Mouse (Mus musculus): ENCODE data around the gene Pin4. TPM values are rescaled to one million over a fixed set of nuclear protein-coding genes. Genes with fewer than 3 reads are reported as not detected.

Pin4 gene
- total RNA-seq, 2 experiments from 2014 or later = 47.7 to 66.1 TPM

DNA sequence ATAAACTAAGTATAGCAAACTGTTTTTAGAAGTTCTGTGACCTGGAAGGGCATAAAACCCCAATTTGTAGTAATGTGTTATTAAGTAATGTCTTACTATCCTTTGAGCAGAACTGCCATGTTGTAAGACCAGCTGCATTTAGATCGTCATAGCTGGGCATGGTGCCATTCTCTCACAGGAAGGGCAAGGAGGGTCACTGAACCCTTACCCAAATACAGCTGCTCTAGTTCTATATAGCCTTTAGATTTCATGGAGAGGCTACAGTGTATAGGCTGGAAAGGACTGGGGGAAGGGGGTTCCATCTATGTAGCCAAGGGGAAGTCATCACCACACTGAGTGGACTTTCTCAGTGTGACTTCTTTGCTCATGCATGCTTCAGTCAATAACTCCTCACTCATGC lies 21.9 kb downstream of the Pin4 start:
- no peak for DNase-seq (ENCODE audit: low spot score in 2 of 2)

DNA sequence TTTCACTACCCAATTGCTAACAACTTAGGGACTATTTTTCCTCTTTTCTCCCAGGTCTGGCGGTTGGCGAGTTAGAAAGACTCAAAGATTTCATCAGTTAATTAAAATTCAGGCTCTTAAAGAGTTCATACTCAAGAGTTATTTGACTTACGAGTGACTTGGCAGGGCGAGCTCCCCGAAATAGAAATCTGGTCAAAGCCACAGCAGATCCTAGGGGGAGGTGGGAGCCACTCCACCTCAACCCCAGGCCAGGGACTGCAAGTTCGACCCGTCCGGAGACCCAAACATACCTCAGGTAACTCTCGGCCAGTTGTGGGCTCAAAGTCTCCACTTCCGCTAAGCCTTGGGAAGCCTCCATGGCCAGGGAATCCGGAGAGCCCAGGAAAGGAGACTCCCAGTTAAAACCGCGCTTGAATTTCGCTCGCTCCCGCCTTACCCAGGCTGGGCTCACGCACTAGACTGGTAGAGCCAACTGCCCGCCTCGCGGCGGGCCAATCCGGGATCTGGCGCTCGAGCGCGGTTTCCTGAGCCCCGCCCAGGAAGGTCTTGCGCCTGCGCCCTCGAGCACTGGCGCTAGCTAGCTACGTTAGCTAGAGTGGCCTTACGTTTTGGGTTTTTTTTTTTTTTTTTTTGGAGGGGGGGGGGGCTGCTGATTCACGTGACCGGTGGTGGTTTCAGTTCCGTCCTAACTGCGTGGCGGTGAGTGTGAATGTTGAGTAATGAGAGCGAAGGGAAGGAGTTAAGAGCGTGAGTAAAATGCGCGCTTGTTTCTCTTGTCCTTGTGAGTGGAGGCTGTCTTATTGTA lies 37.6 kb downstream of the Pin4 start, which contains the start of gene Ercc6l:
Gene Ercc6l (minus strand): TSS at position 474 of the 805 bp plus-strand sequence.
- peak; percentile 76 to 85 for DNase-seq (ENCODE audit: low spot score in 2 of 2)

DNA sequence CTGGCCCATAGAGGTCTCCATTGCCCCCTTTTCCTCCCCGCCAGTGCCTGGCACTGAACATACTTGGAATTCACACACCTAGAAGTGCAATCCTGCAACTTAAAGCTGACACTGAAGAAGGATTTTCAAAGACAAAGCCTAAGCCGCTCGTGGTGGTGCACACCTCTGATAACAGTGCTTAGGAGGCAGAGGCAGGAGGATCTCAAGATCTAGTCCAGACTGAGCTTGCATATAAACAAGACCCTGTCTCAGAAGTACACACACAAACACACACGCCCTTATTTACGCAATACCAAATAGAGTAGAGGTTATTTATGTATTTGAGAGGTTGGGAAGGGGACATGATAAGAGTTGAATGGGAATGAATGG lies 38.2 kb downstream of the Pin4 start:
- peak in 1 of 2 experiments; percentile 11 for DNase-seq (ENCODE audit: low spot score in 2 of 2)

DNA sequence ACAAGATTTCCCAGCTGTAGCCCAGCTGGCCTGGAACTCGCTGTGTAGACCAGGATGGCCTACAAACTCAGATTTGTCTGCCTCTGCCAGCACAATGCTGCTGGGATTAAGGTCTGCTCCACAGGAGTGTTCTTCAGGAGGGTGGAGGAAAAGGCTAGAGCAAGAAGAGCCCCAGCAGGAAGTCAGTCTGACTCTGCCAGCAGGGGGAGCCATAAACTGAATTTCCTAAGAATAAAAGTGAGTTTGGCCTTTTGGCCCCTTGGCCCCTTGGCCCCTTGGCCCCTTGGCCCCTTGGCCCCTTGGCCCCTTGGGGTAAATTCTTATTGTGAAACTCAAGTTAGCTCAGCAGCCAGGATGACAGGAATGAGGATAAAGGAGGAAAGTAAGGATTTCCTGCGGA lies 40.5 kb downstream of the Pin4 start:
- DNase-seq (ENCODE audit: low spot score in 2 of 2) = peak; percentile 32 to 33

DNA sequence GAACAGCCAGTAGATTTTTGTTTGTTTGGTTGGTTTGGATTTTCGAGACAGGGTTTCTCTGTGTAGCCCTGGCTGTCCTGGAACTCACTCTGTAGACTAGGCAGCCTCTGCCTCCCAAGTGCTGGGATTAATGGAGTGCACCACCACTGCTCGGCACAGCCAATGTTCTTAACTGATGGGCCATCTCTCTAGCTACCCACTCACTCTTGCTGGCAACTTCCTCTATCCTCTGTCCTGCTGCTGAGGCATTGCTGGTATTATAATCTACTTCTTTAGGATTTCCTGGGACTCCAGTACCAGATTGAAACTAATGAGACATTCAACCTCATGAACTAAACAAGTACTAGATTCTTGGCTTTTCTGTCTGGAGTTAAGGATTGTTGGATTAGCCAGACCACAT lies 41.3 kb downstream of the Pin4 start:
- DNase-seq (ENCODE audit: low spot score in 2 of 2) = no peak

DNA sequence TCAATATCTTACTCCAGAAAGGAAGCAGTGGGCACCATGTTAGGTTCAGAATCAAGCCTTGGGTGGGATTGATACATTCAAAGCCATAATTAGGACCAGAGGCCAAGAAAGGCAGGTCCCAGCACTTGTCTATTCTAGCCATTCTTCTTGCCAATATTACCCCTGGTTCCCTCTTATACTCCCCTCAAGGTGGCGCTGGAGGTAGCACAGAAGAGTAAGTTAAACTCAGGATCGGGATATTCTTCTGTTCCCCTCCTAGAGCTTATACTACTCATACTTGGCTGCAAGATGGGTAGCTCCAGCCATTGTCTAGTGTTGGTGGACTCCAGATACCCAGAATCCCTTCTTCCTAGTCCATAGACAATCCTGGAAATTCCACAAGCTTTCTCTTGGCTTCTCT lies 43.8 kb downstream of the Pin4 start:
- no peak for DNase-seq (ENCODE audit: low spot score in 2 of 2)

DNA sequence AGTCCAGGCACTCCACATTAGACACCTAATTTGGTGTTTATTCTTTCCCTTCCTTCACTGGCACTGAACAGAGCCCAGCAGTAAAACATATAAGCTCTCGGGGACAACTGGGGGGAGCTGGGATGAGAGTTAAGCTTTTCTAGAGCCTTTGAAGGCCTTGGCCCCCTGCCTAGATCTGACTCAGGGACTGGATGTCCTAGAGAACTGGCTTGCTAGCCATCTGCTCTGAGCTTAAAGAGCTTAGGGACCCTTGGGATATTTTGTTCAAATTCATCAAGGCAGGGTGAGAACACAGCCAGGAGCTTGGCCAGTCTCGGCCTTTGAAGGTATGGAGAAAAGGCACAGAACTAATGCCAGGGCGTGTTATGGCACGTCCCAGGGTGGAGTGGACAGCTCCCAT lies 44.3 kb downstream of the Pin4 start:
- DNase-seq (ENCODE audit: low spot score in 2 of 2) = peak; percentile 20 to 25

DNA sequence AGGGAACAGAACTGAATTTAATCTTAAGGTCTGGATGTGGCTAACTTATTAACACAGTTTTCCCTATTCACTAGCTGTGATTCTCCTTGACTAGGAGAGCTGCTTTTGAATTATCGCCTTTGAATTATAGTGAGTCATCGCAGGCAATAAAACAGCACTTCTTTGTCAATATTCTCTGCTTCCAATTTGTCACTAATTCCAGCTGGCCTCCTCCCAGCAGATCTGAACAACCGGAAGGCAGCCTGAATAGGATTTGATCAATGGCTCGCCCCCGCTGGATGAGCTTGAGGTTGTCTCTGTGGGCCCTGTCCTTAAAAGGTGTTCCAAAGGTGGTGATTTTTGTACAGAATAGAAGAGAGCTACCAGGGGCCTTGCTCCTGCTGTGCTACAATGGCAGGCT lies 47.3 kb downstream of the Pin4 start:
- DNase-seq (ENCODE audit: low spot score in 2 of 2) = no peak

DNA sequence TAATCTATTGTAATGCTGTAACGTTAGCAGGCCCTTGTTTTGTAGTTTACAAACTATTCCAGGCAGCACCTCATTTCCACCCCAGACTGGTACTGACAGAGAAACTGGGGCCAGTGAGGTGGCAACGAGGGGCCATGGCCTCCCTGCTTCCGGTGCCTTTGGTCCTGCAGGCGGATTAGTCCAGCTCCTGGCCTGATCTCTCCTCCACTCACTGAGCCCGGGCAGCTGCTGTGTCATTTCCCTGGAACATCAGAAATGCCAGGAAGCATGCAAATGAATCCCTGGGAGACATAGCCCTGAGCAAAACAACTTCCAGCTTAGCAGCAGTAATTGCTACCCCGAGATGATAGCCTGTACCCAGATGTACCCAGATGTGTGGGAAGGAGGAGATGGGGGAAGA lies 47.7 kb downstream of the Pin4 start:
- DNase-seq (ENCODE audit: low spot score in 2 of 2) = no peak

DNA sequence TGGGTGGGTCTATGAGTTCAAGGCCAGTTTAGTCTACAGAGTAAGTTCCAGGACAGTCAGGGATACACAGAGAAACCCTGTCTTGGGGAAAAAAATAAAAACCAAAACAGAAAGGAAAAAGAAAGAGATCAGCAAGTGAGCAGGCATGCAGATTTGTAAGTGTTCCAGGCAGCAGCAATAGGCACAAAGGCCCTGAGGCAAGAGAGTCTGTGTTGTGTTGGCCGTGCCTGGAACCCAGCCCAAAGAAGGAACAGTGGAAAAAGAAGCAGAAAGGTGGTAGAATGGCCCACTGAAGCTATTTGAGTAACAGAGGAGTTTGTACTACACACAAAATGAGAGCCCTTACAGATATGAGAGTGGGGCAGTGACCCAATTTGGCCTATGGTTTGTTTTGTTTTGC lies 50.5 kb downstream of the Pin4 start:
- DNase-seq (ENCODE audit: low spot score in 2 of 2) = no peak

DNA sequence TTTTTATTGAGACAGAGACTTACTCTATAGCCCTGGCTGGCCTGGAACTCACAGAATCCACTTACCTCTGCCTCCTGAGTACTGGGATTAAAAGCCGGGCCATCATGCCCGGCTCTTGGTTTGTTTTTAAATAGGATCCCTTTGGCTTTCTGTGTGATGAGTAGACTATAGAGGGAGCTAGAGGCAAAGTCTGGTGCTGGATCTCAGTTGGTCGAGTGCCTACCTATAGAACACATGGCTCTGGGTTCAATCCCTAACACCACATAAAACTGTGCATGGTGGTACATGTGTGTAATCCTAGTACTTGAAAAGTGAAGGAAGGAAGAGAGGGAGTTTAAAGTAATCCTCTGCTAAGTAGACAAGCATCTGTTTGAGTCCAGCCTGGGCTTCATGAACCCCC lies 50.9 kb downstream of the Pin4 start:
- DNase-seq (ENCODE audit: low spot score in 2 of 2) = no peak

DNA sequence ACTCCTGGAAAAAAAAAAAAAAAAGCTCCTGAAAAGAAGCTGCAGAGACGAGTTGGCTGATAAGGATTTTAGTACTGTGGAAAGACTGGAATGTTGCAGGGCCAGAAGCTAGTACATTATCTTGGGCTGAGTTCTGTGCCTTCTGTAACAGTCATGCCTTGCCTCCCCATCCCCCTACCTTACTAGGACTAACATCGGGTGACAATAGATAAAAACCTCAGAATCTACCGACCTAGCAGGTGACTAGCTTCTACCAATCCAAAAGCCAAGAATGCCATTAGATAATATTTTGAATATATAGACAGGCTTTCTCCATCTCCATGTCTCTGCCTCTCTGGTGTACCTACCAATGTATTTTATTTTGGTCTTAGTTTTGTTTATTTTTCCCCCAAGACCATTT lies 51.7 kb downstream of the Pin4 start:
- DNase-seq (ENCODE audit: low spot score in 2 of 2) = no peak

DNA sequence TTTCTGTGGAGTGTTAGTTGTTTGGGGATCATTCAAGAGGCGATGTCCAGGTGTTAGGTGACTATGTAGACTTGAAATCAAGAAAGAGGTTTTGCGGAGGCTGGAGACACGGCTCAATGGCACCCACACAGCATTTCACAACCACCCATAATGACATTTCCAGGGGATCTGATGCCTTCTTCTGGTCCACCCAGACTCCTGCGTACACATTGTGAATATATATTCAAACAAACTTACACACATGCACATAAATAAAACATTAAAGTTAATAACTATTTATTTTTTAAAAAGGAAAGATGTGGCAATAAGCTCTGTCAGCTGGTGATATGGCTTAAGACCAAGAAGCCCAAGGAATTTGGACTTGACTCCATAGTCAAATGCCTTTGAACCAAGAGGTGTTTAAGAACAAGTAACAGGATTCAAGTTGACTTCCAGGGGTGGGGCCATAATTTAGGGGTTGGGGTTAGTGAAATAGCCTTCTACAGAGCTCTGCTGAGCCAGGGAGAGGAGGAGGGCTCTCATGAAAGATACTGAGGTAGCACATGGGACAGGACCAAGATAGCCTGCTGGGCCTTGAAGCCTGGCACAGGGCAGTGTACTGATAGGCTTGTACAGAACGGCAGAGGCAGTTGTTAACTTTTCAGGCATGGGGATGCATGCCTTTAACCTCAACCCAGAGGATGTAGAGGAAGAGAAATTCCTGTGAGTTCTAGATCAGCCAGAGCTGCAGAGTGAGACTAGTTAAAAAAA lies 56.5 kb downstream of the Pin4 start:
- no peak for DNase-seq (ENCODE audit: low spot score in 2 of 2)

Other genes starting within 250 kb of the Pin4 start
- 1 to 10 TPM; 9.5 to 9.7 TPM for gene Rtl5, start 48.1 kb upstream of the Pin4 start, total RNA-seq (2021)
- under 1 TPM; 0.42 to 0.43 TPM for gene Ercc6l, start 37.6 kb downstream of the Pin4 start, total RNA-seq (2021)
- 1,000 to 10,000 TPM in 1 of 2 experiments, 100 to 1,000 TPM in 1; 821 to 1,009 TPM for gene Rps4x, start 69.9 kb downstream of the Pin4 start, total RNA-seq (2021)
- gene Cited1, start 132.7 kb downstream of the Pin4 start, total RNA-seq (2021) = 100 to 1,000 TPM in 1 of 2 experiments, 1 to 10 TPM in 1; 2.8 to 104 TPM